Mouse (Mus musculus): ENCODE measurements around the gene Gm14548. TPM values are rescaled to one million over a fixed set of nuclear protein-coding genes. Genes with fewer than 3 reads are reported as not detected.

The Gm14548 gene
- polyA plus RNA-seq (2012) = 0.13 TPM in 1 of 2 replicates, not detected in the other

GRCm38 (mm10) chr7:3898036-3898590 is at the start of gene Gm14548:
TSS of gene Gm14548 (minus strand) at chr7:3898120.

GRCm38 (mm10) chr7:3915387-3915786 is 17.5 kb upstream of the Gm14548 start, which contains the start of gene Lilra6:
TSS of gene Lilra6 (minus strand) at chr7:3915503.

GRCm38 (mm10) chr7:3844951-3845350 is 53.0 kb downstream of the Gm14548 start, which contains the start of gene Pira2:
TSS of gene Pira2 (minus strand) at chr7:3845051.

Other genes starting within 250 kb of the Gm14548 start
- gene Leng1, start 232.3 kb downstream of the Gm14548 start, polyA plus RNA-seq (2012) = 14.6 and 19.7 TPM in 2 replicates
- 3.5 and 5.2 TPM in 2 replicates for gene Tmc4, start 220.6 kb downstream of the Gm14548 start, polyA plus RNA-seq (2012)
- 50.6 and 58.3 TPM in 2 replicates for gene Tsen34, start 205.3 kb downstream of the Gm14548 start, polyA plus RNA-seq (2012)
- gene Mboat7, start 204.6 kb downstream of the Gm14548 start, polyA plus RNA-seq (2012) = 135 and 140 TPM in 2 replicates
- gene Rps9, start 194.1 kb downstream of the Gm14548 start, polyA plus RNA-seq (2012) = 1,328 and 1,611 TPM in 2 replicates
- 1.7 and 2.4 TPM in 2 replicates for gene Pirb, start 177.7 kb downstream of the Gm14548 start, polyA plus RNA-seq (2012)
- 0.06 TPM in 1 of 2 replicates, not detected in the other for gene Gm15448, start 72.4 kb downstream of the Gm14548 start, polyA plus RNA-seq (2012)
- 0.14 and 0.15 TPM in 2 replicates for gene Pira2, start 53.1 kb downstream of the Gm14548 start, polyA plus RNA-seq (2012)
- 0.05 and 0.13 TPM in 2 replicates for gene Lilra6, start 17.4 kb upstream of the Gm14548 start, polyA plus RNA-seq (2012)
- gene Lair1, start 165.1 kb upstream of the Gm14548 start, polyA plus RNA-seq (2012) = 1.7 and 1.8 TPM in 2 replicates
- 0.32 and 0.53 TPM in 2 replicates for gene Ttyh1, start 221.3 kb upstream of the Gm14548 start, polyA plus RNA-seq (2012)
- gene Leng8, start 238.9 kb upstream of the Gm14548 start, polyA plus RNA-seq (2012) = 104 and 159 TPM in 2 replicates

Measured in megakaryocyte-erythroid progenitor cell, adult 5 weeks (primary cell).